Mouse (Mus musculus) midbrain, embryonic 14.5 days (tissue): ENCODE data around the gene Kcnmb2. TPM values are rescaled to one million over a fixed set of nuclear protein-coding genes. Genes with fewer than 3 reads are reported as not detected.

Experiments
- ATAC-seq: fragments of 200-750 bp; cut with Nextera tagmentation; 2 replicates; pipeline ENCODE4 v1.8.0; 2017; ENCODE audit warnings: moderate number of reproducible peaks, moderate library complexity; ENCODE audit not compliant: low FRiP score, low TSS enrichment
- DNase-seq: peaks from one replicate; pipeline ENCODE4 v3.0.0-alpha.2; 2015
- H3K27ac ChIP-seq: fragments of 300-500 bp; sonication (generic); replicated peaks from 2 replicates; pipeline ENCODE4 v1.5.1; 2014; ENCODE audit warnings: mild to moderate bottlenecking, low read depth, low read length, moderate library complexity
- H3K27me3 ChIP-seq: fragments of 300-500 bp; sonication (generic); 2 replicates; pipeline ENCODE4 v1.6.1; 2014; ENCODE audit warnings: low read length, control low read depth, mixed read lengths; ENCODE audit not compliant: control insufficient read depth, insufficient read depth
- H3K36me3 ChIP-seq: fragments of 300-500 bp; sonication (generic); 2 replicates; pipeline ENCODE4 v1.6.1; 2014; ENCODE audit warnings: low read length, control low read depth; ENCODE audit not compliant: control insufficient read depth, insufficient read depth
- H3K4me1 ChIP-seq: fragments of 300-500 bp; sonication (generic); 2 replicates; pipeline ENCODE4 v1.6.1; 2014; ENCODE audit warnings: mild to moderate bottlenecking, antibody characterized with exemption, low read length, control low read depth; ENCODE audit not compliant: control insufficient read depth, insufficient read depth
- H3K4me2 ChIP-seq: fragments of 300-500 bp; sonication (generic); 2 replicates; pipeline ENCODE4 v1.6.1; 2014; ENCODE audit warnings: mild to moderate bottlenecking, low read length, moderate library complexity
- H3K4me3 ChIP-seq: fragments of 300-500 bp; sonication (generic); replicated peaks from 2 replicates; pipeline ENCODE4 v1.5.1; 2014; ENCODE audit warnings: low read depth, low read length
- H3K9ac ChIP-seq: fragments of 300-500 bp; sonication (generic); replicated peaks from 2 replicates; pipeline ENCODE4 v1.6.1; 2014; ENCODE audit warnings: mild to moderate bottlenecking, low read length, moderate library complexity
- H3K9me3 ChIP-seq: fragments of 300-500 bp; sonication (generic); 2 replicates; pipeline ENCODE4 v1.6.1; 2016; ENCODE audit warnings: low read length, control low read depth, mixed read lengths; ENCODE audit not compliant: control insufficient read depth
- WGBS: fragments of 180-500 bp; shearing (Covaris S2); extraction: QIAGEN DNeasy Blood & Tissue Kit; methylation state at CpG from one replicate; pipeline ENCODE4 v1.1.7; 2014; 5-methylcytosine and 5-hydroxymethylcytosine counted together
- polyA plus RNA-seq: library from polyadenylated mRNA; unstranded; fragments of >200 nt; fragmentation: Nextera tagmentation; extraction: Ambion mirVana; gene quantifications from 2 replicates; pipeline ENCODE4 v1.2.1, GENCODE M21; 2014

Gene Kcnmb2
- polyA plus RNA-seq, 1 experiment from 2014 or later = 10.8 TPM

GRCm38 (mm10) chr3:31911168-31911567, 8.9 kb downstream of the Kcnmb2 start:
- WGBS = 65% methylated on average over 5 of the region's 5 CpGs
- ATAC-seq = no peak

GRCm38 (mm10) chr3:31911690-31912089, 9.4 kb downstream of the Kcnmb2 start:
- Histone ChIP-seq H3K36me3 (no peaks in the 10 kb centered on the region), H3K4me3 (no peak overlapping the region), H3K9ac (no peak overlapping the region), H3K4me2 (no peak overlapping the region), H3K27ac (no peak overlapping the region), H3K4me1 (no peaks in the 10 kb centered on the region), H3K9me3 (no peaks in the 10 kb centered on the region), H3K27me3 (no peaks in the 10 kb centered on the region)
- ATAC-seq (no peak), DNase-seq (no peak)
- WGBS = 68% methylated on average over 3 of the region's 3 CpGs

More at GRCm38 (mm10) chr3:31911168-31911567, 8.9 kb downstream of the Kcnmb2 start:
- H3K4me3 ChIP-seq = no peak overlapping the region
- no peaks in the 10 kb centered on the region for H3K4me1 ChIP-seq
- no peak overlapping the region for H3K27ac ChIP-seq
- DNase-seq = no peak
- no peak overlapping the region for H3K4me2 ChIP-seq
- no peak overlapping the region for H3K9ac ChIP-seq
- no peaks in the 10 kb centered on the region for H3K27me3 ChIP-seq
- H3K9me3 ChIP-seq = no peaks in the 10 kb centered on the region
- H3K36me3 ChIP-seq = no peaks in the 10 kb centered on the region

GRCm38 (mm10) chr3:31928544-31928943, 26.2 kb downstream of the Kcnmb2 start:
- H3K4me2 ChIP-seq = no peak overlapping the region
- WGBS = 95% methylated on average over 1 of the region's 1 CpGs
- ATAC-seq = no peak

GRCm38 (mm10) chr3:31934704-31935103, 32.4 kb downstream of the Kcnmb2 start:
- DNase-seq (no peak), ATAC-seq (no peak)
- no peaks in the 10 kb centered on the region for H3K36me3 ChIP-seq
- H3K27ac ChIP-seq = no peak overlapping the region
- no peaks in the 10 kb centered on the region for H3K27me3 ChIP-seq
- no peaks in the 10 kb centered on the region for H3K4me1 ChIP-seq
- H3K9me3 ChIP-seq = no peaks in the 10 kb centered on the region
- no peak overlapping the region for H3K4me2 ChIP-seq
- no peak overlapping the region for H3K9ac ChIP-seq
- WGBS = 76% methylated on average over 1 of the region's 1 CpGs
- no peak overlapping the region for H3K4me3 ChIP-seq

More at GRCm38 (mm10) chr3:31928544-31928943, 26.2 kb downstream of the Kcnmb2 start:
- no peak for DNase-seq
- Histone ChIP-seq H3K27me3 (no peaks in the 10 kb centered on the region), H3K27ac (no peak overlapping the region), H3K4me1 (no peaks in the 10 kb centered on the region), H3K9me3 (no peaks in the 10 kb centered on the region), H3K4me3 (no peak overlapping the region), H3K9ac (no peak overlapping the region), H3K36me3 (no peaks in the 10 kb centered on the region)

- DNase-seq = no peak
Measured at GRCm38 (mm10) chr3:31941478-31941877, 39.2 kb downstream of the Kcnmb2 start.

GRCm38 (mm10) chr3:31954213-31954612, 51.9 kb downstream of the Kcnmb2 start:
- Histone ChIP-seq H3K9me3 (no peaks in the 10 kb centered on the region), H3K27me3 (no peaks in the 10 kb centered on the region), H3K4me1 (no peaks in the 10 kb centered on the region), H3K4me2 (no peak overlapping the region), H3K4me3 (no peak overlapping the region), H3K9ac (no peak overlapping the region), H3K27ac (no peak overlapping the region), H3K36me3 (no peaks in the 10 kb centered on the region)
- DNase-seq = no peak
- ATAC-seq = no peak
- WGBS = 58% methylated on average over 3 of the region's 3 CpGs

More at GRCm38 (mm10) chr3:31941478-31941877, 39.2 kb downstream of the Kcnmb2 start:
- 44% methylated on average over 6 of the region's 6 CpGs for WGBS
- Histone ChIP-seq H3K27ac (no peak overlapping the region), H3K9me3 (no peaks in the 10 kb centered on the region), H3K4me1 (no peaks in the 10 kb centered on the region), H3K4me2 (no peak overlapping the region), H3K4me3 (no peak overlapping the region), H3K9ac (no peak overlapping the region), H3K36me3 (no peaks in the 10 kb centered on the region), H3K27me3 (no peaks in the 10 kb centered on the region)
- no peak for ATAC-seq

- Histone ChIP-seq H3K27ac (no peak overlapping the region), H3K27me3 (no peaks in the 10 kb centered on the region), H3K9ac (no peak overlapping the region), H3K9me3 (no peaks in the 10 kb centered on the region), H3K4me3 (no peak overlapping the region), H3K4me1 (no peaks in the 10 kb centered on the region), H3K4me2 (no peak overlapping the region), H3K36me3 (no peaks in the 10 kb centered on the region)
- ATAC-seq (no peak), DNase-seq (no peak)
- 80% methylated on average over 2 of the region's 2 CpGs for WGBS
Measured at GRCm38 (mm10) chr3:31955004-31955403, 52.7 kb downstream of the Kcnmb2 start.

- DNase-seq (no peak), ATAC-seq (no peak)
- Histone ChIP-seq H3K27me3 (no peaks in the 10 kb centered on the region), H3K4me1 (no peaks in the 10 kb centered on the region), H3K36me3 (no peaks in the 10 kb centered on the region), H3K27ac (no peak overlapping the region), H3K9me3 (no peaks in the 10 kb centered on the region), H3K4me3 (no peak overlapping the region), H3K4me2 (no peak overlapping the region), H3K9ac (no peak overlapping the region)
- 62% methylated on average over 5 of the region's 5 CpGs for WGBS
Measured at GRCm38 (mm10) chr3:31959821-31960220, 57.5 kb downstream of the Kcnmb2 start.

- Histone ChIP-seq H3K36me3 (no peaks in the 10 kb centered on the region), H3K27me3 (no peaks in the 10 kb centered on the region), H3K9ac (no peak overlapping the region), H3K27ac (no peak overlapping the region), H3K4me3 (no peak overlapping the region), H3K9me3 (no peaks in the 10 kb centered on the region), H3K4me2 (no peak overlapping the region), H3K4me1 (no peaks in the 10 kb centered on the region)
- WGBS = 32% methylated on average over 3 of the region's 3 CpGs
- DNase-seq (no peak), ATAC-seq (no peak)
Measured at GRCm38 (mm10) chr3:31961175-31961574, 58.9 kb downstream of the Kcnmb2 start.
